Mouse (Mus musculus) heart, postnatal 4 days (tissue): ENCODE measurements around the gene Tmem129. TPM values are rescaled to one million over a fixed set of nuclear protein-coding genes. Genes with fewer than 3 reads are reported as not detected.
A peak's percentile ranks its signal among the peaks of the same experiment; 100 is the strongest.

Source experiments
- DNase-seq: peaks from one replicate; pipeline ENCODE4 v3.0.0; 2021
- total RNA-seq, 2 experiments: library from RNA; stranded (reverse); gene quantifications; 2 replicates each; pipeline ENCODE4 v1.2.3; 2021

Gene Tmem129
- total RNA-seq, 2 experiments from 2014 or later, result 16.0 to 19.2 TPM

DNA sequence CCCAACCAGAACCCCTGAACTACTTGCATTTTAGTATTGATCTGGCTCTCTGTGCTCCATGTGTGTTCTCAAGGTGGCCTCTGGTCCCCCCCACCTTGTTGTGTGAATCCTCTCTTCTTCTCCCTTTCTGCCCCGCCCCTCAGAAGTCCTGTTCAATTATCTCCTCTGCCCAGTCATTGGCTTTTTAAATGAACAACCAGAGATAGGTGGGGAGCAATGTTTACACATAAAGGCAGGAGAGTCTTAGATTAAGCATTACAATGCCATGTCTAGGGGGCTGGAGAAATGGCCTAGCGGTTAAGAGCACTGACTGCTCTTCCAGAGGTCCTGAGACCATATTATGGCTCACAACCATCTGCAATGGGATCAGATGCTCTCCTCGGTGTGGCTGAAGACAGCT is 22.9 kb downstream of the Tmem129 start:
- DNase-seq, result no peak

- DNase-seq, result no peak
These were observed 25.7 kb downstream of the Tmem129 start for GRCm38 (mm10) chr5:33632526-33632925.

DNA sequence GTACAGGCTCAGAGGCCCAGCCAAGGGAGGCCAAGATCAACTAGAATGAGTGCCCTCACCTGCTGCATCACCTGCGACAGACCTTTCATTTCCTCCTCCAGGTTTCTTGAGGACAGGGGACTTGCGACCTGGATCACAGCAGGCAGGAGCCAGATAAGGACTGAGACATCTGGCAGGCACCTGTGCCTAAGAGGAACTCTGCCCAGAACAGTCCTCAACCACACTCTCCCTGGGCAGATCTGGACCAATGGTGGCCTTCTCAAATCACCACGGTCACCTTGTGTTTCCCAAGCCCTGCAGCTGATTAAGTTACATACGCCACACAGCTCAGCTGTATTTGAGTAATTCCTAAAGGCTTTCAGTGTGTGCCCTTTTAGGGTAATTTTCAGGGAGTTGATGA is 27.6 kb downstream of the Tmem129 start:
- no peak for DNase-seq

DNA sequence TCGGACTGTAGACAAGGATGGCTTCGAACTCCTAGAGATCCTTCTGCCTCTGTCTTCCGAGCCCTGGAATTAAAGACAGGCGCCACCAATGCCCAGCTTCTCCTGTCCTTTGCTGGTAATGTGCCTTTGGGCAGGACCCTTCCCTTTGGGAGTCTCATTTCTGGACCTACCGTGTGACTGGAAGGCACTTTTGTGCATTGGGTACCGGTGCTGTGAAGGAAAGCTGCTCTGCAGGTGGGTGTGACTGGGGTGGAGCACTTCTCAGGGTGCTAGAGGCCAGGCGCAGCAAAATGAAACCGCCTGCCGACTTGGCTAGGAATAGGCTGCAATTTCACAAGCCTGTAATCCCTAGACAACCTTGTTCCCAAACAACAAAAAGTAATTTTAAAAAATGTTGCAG is 28.2 kb downstream of the Tmem129 start:
- DNase-seq, result no peak

GRCm38 (mm10) chr5:33629301-33629987 is 28.8 kb downstream of the Tmem129 start, which contains the start of the genes Fam53a and Gm9903:
Fam53a (minus strand) TSS chr5:33629635.
Gm9903 (plus strand) TSS chr5:33629925.
- peak; percentile 100 for DNase-seq

- peak; percentile 61 for DNase-seq
These were observed 29.4 kb downstream of the Tmem129 start for GRCm38 (mm10) chr5:33628820-33629300.

DNA sequence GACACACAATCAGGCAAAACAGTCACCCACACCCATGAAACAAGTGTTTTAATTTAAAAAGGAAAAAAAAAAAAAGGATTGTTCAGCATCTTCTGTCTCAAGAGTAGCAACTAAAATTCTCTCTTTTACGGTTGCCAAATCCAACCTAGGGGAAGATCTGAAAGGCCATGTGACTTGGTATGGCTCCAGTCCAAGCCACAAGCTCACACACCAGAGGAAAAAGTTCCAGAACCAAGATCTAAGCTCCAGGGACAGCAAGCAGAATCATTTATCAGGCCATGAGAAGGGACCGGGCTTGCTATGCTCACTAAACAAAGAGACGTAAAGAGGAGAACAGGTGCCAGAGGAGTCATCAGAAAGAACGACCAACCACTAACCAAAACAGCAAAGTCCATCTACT is 30.2 kb downstream of the Tmem129 start:
- no peak for DNase-seq

DNA sequence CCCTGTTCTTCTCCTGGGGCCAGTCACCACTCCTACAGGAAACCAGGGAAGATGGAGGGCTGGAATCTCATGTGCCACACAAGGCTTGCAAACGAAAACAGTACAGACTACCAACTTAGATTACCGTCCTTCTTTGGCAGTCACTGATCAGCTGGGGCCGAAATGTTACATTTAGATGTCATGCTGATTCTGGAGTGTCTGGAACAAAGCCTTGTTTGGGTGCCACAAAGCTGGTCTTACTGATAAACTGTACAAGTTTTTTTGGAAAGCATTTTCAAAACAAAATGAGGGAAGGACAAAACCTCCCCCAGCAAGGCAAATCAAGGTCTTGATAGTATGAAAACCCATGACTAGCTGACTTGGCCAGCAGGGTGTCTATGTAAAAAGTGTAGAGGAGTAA is 34.5 kb downstream of the Tmem129 start:
- no peak for DNase-seq

DNA sequence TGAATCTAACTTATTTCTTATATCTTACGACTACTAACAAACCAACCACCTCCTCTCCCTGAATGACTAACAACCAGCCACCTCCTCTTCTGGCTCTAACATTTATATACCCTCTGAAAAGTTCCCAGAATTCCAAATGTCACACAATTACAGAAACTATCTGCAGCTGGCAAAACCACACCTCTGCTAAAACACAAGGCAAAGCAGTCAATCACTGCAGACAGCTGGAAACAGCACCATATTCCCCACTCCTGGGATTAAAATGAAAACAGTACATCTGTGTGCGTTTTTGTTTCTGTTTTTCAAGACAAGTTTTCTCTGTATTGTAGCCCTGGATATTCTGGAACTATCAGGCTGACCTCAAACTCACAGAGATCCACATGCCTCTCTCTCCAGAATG is 35.5 kb downstream of the Tmem129 start:
- no peak for DNase-seq

DNA sequence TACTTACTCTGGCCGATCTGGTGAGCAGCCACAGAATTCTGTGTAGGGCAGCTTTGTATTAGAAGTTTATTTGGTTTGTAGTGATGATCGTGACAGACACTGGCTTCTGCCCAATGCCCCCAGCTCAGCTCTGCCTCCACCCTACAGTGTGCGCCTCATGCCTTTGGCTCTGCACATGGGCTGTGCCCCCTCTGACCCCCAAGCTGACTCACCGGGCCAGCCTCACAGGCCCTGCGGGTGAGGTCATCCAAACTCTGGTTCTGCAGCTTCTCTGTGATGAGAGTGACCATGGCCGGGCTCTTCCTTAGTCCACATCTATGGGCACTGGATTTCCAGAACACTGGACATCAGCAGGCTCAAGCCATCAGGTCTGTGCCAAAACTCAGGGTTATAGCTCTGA is 43.8 kb downstream of the Tmem129 start:
- no peak for DNase-seq

- DNase-seq, result no peak
These were observed 46.4 kb downstream of the Tmem129 start for GRCm38 (mm10) chr5:33611795-33612194.

- no peak for DNase-seq
These were observed 49.0 kb downstream of the Tmem129 start for GRCm38 (mm10) chr5:33609226-33609625.

- DNase-seq, result no peak
These were observed 50.8 kb downstream of the Tmem129 start for GRCm38 (mm10) chr5:33607434-33607833.

DNA sequence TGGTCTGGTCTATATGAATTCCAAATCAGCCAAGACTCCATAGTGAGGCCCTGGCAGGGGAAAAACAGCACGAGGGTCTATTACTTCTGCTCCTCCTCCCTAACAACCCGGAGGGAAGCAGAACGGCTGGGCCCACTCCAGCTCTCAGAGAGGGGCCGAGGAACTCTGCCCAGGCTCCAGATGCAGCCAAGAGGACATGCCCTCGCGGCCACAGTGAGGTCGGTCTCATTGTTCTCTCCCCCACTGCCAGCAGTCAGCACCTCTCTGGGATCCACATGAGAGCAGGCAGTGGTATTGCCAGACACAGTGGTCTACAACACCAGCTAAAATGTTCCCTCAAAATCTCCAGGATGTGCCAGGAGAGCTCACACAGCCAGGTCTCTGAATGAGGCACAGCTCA is 51.6 kb downstream of the Tmem129 start:
- no peak for DNase-seq

- no peak for DNase-seq
These were observed 52.9 kb downstream of the Tmem129 start for GRCm38 (mm10) chr5:33605314-33605713.

Other genes starting within 250 kb of the Tmem129 start
- not detected for gene Nkx1-1, start 224.4 kb downstream of the Tmem129 start, total RNA-seq
- 10 to 100 TPM; 27.3 to 31.4 TPM for gene Fam53a, start 28.8 kb downstream of the Tmem129 start, total RNA-seq
- gene Gm9903, start 28.5 kb downstream of the Tmem129 start, total RNA-seq, result 1 to 10 TPM; 1.2 to 1.5 TPM
- 10 to 100 TPM; 33.4 to 41.5 TPM for gene Slbp, start 5.8 kb downstream of the Tmem129 start, total RNA-seq
- gene Tacc3, start 288 bp downstream of the Tmem129 start, total RNA-seq, result 10 to 100 TPM; 53.3 to 56.9 TPM
- gene Fgfr3, start 63.3 kb upstream of the Tmem129 start, total RNA-seq, result 10 to 100 TPM in 1 of 2 experiments, 1 to 10 TPM in 1; 8.6 to 10.5 TPM
- 100 to 1,000 TPM; 101 to 103 TPM for gene Letm1, start 124.4 kb upstream of the Tmem129 start, total RNA-seq
- 100 to 1,000 TPM in 1 of 2 experiments, 10 to 100 TPM in 1; 96.1 to 104 TPM for gene Nsd2, start 162.3 kb upstream of the Tmem129 start, total RNA-seq